Mouse (Mus musculus) midbrain, embryonic 14.5 days (tissue): ENCODE data around the gene Fam172a. TPM values are rescaled to one million over a fixed set of nuclear protein-coding genes. Genes with fewer than 3 reads are reported as not detected.

ENCODE experiments used
- ATAC-seq: fragments of 200-750 bp; cut with Nextera tagmentation; 2 replicates; pipeline ENCODE4 v1.8.0; 2017; ENCODE audit warnings: moderate number of reproducible peaks, moderate library complexity; ENCODE audit not compliant: low FRiP score, low TSS enrichment
- DNase-seq: peaks from one replicate; pipeline ENCODE4 v3.0.0-alpha.2; 2015
- H3K27ac ChIP-seq: fragments of 300-500 bp; sonication (generic); replicated peaks from 2 replicates; pipeline ENCODE4 v1.5.1; 2014; ENCODE audit warnings: mild to moderate bottlenecking, low read depth, low read length, moderate library complexity
- H3K27me3 ChIP-seq: fragments of 300-500 bp; sonication (generic); 2 replicates; pipeline ENCODE4 v1.6.1; 2014; ENCODE audit warnings: low read length, control low read depth, mixed read lengths; ENCODE audit not compliant: control insufficient read depth, insufficient read depth
- H3K36me3 ChIP-seq: fragments of 300-500 bp; sonication (generic); 2 replicates; pipeline ENCODE4 v1.6.1; 2014; ENCODE audit warnings: low read length, control low read depth; ENCODE audit not compliant: control insufficient read depth, insufficient read depth
- H3K4me1 ChIP-seq: fragments of 300-500 bp; sonication (generic); 2 replicates; pipeline ENCODE4 v1.6.1; 2014; ENCODE audit warnings: mild to moderate bottlenecking, antibody characterized with exemption, low read length, control low read depth; ENCODE audit not compliant: control insufficient read depth, insufficient read depth
- H3K4me2 ChIP-seq: fragments of 300-500 bp; sonication (generic); 2 replicates; pipeline ENCODE4 v1.6.1; 2014; ENCODE audit warnings: mild to moderate bottlenecking, low read length, moderate library complexity
- H3K4me3 ChIP-seq: fragments of 300-500 bp; sonication (generic); replicated peaks from 2 replicates; pipeline ENCODE4 v1.5.1; 2014; ENCODE audit warnings: low read depth, low read length
- H3K9ac ChIP-seq: fragments of 300-500 bp; sonication (generic); replicated peaks from 2 replicates; pipeline ENCODE4 v1.6.1; 2014; ENCODE audit warnings: mild to moderate bottlenecking, low read length, moderate library complexity
- H3K9me3 ChIP-seq: fragments of 300-500 bp; sonication (generic); 2 replicates; pipeline ENCODE4 v1.6.1; 2016; ENCODE audit warnings: low read length, control low read depth, mixed read lengths; ENCODE audit not compliant: control insufficient read depth
- WGBS: fragments of 180-500 bp; shearing (Covaris S2); extraction: QIAGEN DNeasy Blood & Tissue Kit; methylation state at CpG from one replicate; pipeline ENCODE4 v1.1.7; 2014; 5-methylcytosine and 5-hydroxymethylcytosine counted together
- polyA plus RNA-seq: library from polyadenylated mRNA; unstranded; fragments of >200 nt; fragmentation: Nextera tagmentation; extraction: Ambion mirVana; gene quantifications from 2 replicates; pipeline ENCODE4 v1.2.1, GENCODE M21; 2014

The Fam172a gene
- polyA plus RNA-seq, 1 experiment from 2014 or later = 48.2 TPM

DNA sequence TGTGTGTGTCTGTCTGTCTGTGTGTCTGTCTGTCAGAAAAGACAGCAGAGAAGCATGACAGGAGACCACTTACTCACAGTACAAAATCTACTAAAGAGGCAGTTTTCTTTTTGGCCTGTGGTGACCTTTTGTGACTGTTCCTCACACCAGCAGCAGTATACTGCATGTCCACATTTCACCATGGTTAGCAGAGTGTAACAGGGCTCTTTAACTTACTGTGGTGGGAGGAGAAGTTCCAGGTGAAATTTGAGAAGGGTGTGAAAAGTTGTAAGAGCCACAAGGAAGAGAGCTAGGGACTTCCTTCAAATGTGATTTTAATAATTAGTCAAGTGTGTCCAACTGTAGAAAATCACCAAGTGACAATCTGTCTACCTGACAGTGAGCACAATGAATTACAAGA is 199.0 kb downstream of the Fam172a start:
- DNase-seq = no peak
- H3K4me1 ChIP-seq = no peaks in the 10 kb centered on the region
- H3K9ac ChIP-seq = no peak overlapping the region
- H3K27me3 ChIP-seq = no peaks in the 10 kb centered on the region
- no peaks in the 10 kb centered on the region for H3K36me3 ChIP-seq
- no peak for ATAC-seq
- no peak overlapping the region for H3K4me2 ChIP-seq
- no peak overlapping the region for H3K4me3 ChIP-seq
- no peak overlapping the region for H3K27ac ChIP-seq
- no peaks in the 10 kb centered on the region for H3K9me3 ChIP-seq

DNA sequence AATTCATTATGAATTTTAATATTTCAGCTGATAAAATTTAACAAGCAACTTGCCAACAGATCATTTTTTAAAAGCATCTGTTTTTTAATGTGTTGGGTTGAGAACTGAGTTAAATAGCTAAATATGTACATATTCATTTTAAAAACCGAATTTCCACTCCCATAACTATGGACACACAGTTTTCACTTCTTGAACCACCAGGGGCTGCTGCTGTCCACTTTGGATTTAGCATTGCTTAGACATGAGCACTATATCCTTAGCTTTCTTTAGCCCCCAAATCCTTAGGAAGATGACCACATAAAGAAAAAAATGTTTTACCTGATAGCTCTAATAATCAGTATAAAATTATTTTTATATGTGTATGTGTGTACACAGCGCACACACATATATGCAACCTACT is 207.4 kb downstream of the Fam172a start:
- no peaks in the 10 kb centered on the region for H3K27me3 ChIP-seq
- no peaks in the 10 kb centered on the region for H3K4me1 ChIP-seq
- 89% methylated on average over 2 of the region's 2 CpGs for WGBS
- ATAC-seq (no peak), DNase-seq (no peak)
- H3K4me2 ChIP-seq = no peak overlapping the region
- H3K4me3 ChIP-seq = no peak overlapping the region
- H3K9ac ChIP-seq = no peak overlapping the region
- no peak overlapping the region for H3K27ac ChIP-seq
- H3K9me3 ChIP-seq = no peaks in the 10 kb centered on the region
- H3K36me3 ChIP-seq = no peaks in the 10 kb centered on the region

DNA sequence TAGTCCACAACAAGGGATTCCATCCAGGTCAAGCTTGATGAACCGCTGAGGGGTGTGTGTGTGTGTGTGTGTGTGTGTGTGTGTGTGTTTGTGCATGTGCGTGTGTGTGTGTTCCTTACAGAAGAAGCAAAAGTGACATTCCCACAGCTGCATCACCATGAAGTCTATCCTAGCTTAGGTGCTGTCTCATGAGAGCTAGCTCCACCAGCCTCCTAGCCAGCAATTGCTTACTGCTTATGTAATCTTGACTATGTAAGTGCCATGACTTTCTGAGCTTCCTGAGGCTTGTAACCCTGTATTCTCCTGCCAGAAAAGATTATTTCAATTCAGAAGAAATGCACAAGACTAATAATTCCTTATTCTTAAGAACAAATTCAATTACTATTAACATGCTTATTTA is 221.0 kb downstream of the Fam172a start:
- Histone ChIP-seq H3K9ac (no peak overlapping the region), H3K9me3 (no peaks in the 10 kb centered on the region), H3K36me3 (no peaks in the 10 kb centered on the region), H3K4me1 (no peaks in the 10 kb centered on the region), H3K27ac (no peak overlapping the region), H3K4me2 (no peak overlapping the region), H3K4me3 (no peak overlapping the region), H3K27me3 (no peaks in the 10 kb centered on the region)
- ATAC-seq = no peak
- WGBS = 91% methylated on average over 2 of the region's 2 CpGs
- no peak for DNase-seq

DNA sequence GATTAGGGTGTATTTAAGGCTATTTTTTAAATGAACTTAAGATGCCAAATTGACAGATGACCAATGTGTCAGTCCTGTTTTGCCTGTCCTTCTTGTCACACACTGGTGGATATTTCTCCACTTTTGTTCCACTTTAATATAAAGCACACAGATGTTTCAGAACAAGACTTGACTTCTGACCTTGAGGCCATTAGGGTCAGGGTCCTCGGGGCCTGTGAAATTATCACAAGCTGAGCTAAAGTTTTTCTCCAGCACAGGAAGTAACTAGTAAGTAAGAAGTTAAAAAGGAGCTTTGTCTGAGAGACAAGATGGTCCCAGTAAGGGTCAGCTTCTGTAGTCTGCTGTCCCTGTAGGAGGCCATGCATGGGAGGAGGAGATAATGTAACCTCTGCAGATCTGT is 255.8 kb downstream of the Fam172a start:
- ATAC-seq (no peak), DNase-seq (peak; percentile 4)
- WGBS = 0% methylated on average over 1 of the region's 1 CpGs
- Histone ChIP-seq H3K4me2 (no peak overlapping the region), H3K9me3 (no peaks in the 10 kb centered on the region), H3K9ac (no peak overlapping the region), H3K36me3 (no peaks in the 10 kb centered on the region), H3K4me3 (no peak overlapping the region), H3K27me3 (no peaks in the 10 kb centered on the region), H3K4me1 (peaks cover 6% of the 10 kb centered on the region; the same call in 1 of the 2 replicates), H3K27ac (no peak overlapping the region)

DNA sequence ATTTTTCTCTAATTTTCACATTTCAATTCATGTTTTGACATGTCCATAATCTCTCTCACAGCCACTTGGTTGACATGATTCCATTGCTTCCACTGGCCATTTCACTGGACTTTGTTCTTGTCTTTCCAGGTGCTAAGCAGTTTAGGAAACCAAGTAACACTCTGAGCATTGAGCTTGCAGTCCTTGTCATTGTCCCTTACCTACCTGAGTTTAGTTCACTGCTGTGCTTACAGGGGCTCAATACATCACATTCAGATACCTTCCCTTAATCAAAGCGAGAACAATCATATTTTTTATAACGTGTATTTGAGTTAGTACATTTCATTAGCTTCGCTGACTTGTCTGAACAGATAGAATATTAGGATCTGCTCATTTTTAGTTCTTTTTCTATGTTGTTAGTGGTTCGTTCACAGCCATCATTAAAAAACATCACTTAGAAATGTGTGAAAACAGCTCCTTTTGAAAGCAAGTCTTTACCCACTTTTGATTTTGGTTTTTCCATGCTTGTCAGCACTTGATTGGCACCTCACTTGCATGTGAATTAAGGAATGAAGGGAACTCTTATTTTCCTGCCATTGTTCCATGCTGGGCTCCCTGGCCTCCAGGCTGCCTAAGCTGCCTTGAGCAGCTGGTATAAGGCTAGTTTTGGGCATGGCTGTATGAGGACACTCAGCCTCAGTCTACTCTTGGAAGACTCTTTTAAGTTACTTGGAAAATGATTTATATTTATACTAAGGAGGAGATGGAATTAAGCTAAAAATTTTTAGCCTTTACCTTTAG is 257.9 kb downstream of the Fam172a start:
- Histone ChIP-seq H3K4me1 (peaks cover 6% of the 10 kb centered on the region; the same call in 1 of the 2 replicates), H3K9ac (no peak overlapping the region), H3K4me2 (no peak overlapping the region), H3K27ac (no peak overlapping the region), H3K36me3 (no peaks in the 10 kb centered on the region), H3K9me3 (no peaks in the 10 kb centered on the region), H3K4me3 (no peak overlapping the region), H3K27me3 (no peaks in the 10 kb centered on the region)
- WGBS = 25% methylated on average over 4 of the region's 4 CpGs
- ATAC-seq (peak; percentile 74; the same call in 1 of the 2 replicates), DNase-seq (peak; percentile 47)

DNA sequence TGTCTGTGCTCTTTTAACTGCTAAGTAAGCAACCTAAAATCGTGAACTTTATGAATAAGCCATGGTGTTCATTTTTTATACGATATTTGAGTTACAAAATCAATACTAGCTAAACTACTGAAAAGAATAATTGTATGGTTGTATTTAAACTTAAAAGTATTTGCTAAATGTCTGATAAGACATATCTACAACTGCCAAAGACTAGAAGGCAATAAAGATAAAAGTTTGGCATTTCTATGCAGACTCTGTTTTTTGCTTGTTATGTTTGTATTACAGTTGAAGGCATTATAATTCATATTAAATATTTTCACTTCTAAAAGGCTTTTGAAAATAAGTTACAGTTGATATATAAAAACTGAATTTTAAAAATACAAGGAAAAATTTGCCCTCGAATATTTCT is 274.4 kb downstream of the Fam172a start:
- no peak for DNase-seq
- H3K4me1 ChIP-seq = no peaks in the 10 kb centered on the region
- no peaks in the 10 kb centered on the region for H3K27me3 ChIP-seq
- ATAC-seq = no peak
- 84% methylated on average over 3 of the region's 3 CpGs for WGBS
- H3K9ac ChIP-seq = no peak overlapping the region
- no peaks in the 10 kb centered on the region for H3K36me3 ChIP-seq
- H3K4me2 ChIP-seq = no peak overlapping the region
- H3K4me3 ChIP-seq = no peak overlapping the region
- H3K9me3 ChIP-seq = no peaks in the 10 kb centered on the region
- H3K27ac ChIP-seq = no peak overlapping the region

DNA sequence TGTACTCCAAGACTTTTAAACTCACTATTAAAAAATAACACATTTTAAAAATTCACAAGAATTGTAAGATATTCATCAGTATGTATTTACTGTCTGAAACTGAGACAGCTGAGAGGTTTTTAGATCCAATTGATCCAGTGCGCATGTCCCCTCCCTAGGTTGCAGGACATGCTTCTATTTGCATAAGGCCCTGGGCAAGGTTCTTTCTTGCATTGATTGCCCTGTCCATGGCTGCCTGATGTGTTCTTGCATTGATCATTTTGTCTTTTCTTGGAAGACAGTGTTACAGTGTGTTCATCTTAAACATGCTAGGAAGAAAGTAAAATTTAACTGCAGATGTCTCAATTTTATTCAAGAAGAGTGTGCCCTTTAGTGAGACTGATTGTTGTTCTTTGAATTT is 275.3 kb downstream of the Fam172a start:
- WGBS = 33% methylated on average over 1 of the region's 1 CpGs
- Histone ChIP-seq H3K4me3 (no peak overlapping the region), H3K9ac (no peak overlapping the region), H3K27ac (no peak overlapping the region), H3K36me3 (no peaks in the 10 kb centered on the region), H3K27me3 (no peaks in the 10 kb centered on the region), H3K4me1 (no peaks in the 10 kb centered on the region), H3K4me2 (no peak overlapping the region), H3K9me3 (no peaks in the 10 kb centered on the region)
- ATAC-seq = no peak
- DNase-seq = peak; percentile 54

DNA sequence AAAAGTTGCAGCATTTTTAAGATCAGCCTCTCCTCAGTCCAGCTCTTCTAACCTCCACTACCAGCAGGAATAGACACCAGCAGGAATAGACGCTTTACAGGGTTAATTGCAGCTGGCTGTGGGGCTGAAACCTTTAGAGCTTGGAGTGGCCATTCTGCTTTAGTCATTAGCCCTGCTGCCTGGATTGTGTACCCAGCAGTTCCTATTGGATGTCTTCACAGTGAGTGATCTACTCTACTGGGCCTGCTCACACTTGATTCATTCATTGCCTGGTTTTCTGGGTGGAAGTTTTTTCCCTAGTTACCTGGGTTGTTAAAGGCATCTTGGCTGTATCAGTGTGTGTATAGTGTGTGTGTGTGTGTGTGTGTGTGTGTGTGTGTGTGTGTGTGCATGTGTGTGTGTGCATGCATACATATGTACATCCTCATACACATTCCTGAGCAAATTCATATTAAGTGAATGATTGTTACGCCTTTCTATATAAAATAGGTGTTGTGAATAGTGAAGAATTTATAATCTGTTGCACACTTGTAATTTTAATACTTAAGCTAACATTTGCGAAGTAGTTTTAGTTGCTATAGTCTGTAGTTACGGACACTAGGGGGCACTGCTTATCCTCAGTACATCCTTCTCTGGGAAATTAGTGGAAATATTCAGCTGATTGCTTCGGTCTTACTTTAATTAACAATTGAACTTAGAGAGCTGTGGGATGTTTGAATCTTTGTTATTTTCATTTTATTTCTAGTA is 280.4 kb downstream of the Fam172a start:
- H3K9ac ChIP-seq = no peak overlapping the region
- H3K27ac ChIP-seq = no peak overlapping the region
- ATAC-seq = no peak
- 24% methylated on average over 5 of the region's 5 CpGs for WGBS
- peak; percentile 83 for DNase-seq
- no peak overlapping the region for H3K4me3 ChIP-seq
- no peaks in the 10 kb centered on the region for H3K9me3 ChIP-seq
- no peaks in the 10 kb centered on the region for H3K27me3 ChIP-seq
- H3K4me1 ChIP-seq = no peaks in the 10 kb centered on the region; the same call in 1 of the 2 replicates
- H3K36me3 ChIP-seq = no peaks in the 10 kb centered on the region
- H3K4me2 ChIP-seq = no peak overlapping the region

DNA sequence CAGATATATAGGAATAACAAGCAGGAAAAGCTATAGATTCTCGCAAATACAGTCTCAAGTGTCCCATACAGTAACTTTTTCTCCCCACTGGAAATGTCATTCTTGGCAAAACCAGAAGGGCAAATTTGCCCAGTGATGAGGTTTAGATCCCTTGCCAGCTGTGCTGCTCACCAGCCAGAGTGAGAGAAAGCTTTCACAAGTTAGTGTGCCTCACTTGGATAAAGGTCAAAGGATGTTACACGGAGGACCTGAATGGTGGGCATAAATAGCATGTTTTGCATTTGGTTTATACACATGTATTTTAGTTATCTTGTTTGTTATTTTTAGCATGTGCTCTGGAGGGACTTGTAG is 281.0 kb downstream of the Fam172a start:
- no peak overlapping the region for H3K9ac ChIP-seq
- no peak for DNase-seq
- H3K4me3 ChIP-seq = no peak overlapping the region
- H3K4me1 ChIP-seq = no peaks in the 10 kb centered on the region; the same call in 1 of the 2 replicates
- no peaks in the 10 kb centered on the region for H3K36me3 ChIP-seq
- no peaks in the 10 kb centered on the region for H3K27me3 ChIP-seq
- no peak for ATAC-seq
- WGBS = 75% methylated on average over 2 of the region's 2 CpGs
- no peak overlapping the region for H3K27ac ChIP-seq
- no peak overlapping the region for H3K4me2 ChIP-seq
- no peaks in the 10 kb centered on the region for H3K9me3 ChIP-seq
